Mouse (Mus musculus) ES-E14 (cell line): ENCODE data around the gene Rab4b.

Source experiments
- HCFC1 ChIP-seq: IDR thresholded peaks from 2 replicates; pipeline ENCODE4 v1.6.1; 2012; ENCODE audit warnings: low read length, inconsistent platforms, borderline replicate concordance; ENCODE audit not compliant: insufficient read depth
- ZNF384 ChIP-seq: IDR thresholded peaks from 2 replicates; pipeline ENCODE4 v1.6.1; 2012; ENCODE audit warnings: low read depth, low read length, inconsistent platforms

- TF ChIP-seq ZNF384 = no peak
- no peak for TF ChIP-seq HCFC1
These were observed 59.0 kb downstream of the Rab4b start, which contains the start of gene Cyp2f2 for GRCm38 (mm10) chr7:27119676-27120075.
